Mouse (Mus musculus) monocyte, adult 5-6 weeks (primary cell): ENCODE results near the gene Chst11. TPM values are rescaled to one million over a fixed set of nuclear protein-coding genes. Genes with fewer than 3 reads are reported as not detected.

Experiments
- ATAC-seq: fragments of 153-309, 156-312 bp; replicated peaks from 2 replicates; pipeline ENCODE4 v1.8.0; 2017; ENCODE audit warnings: mild to moderate bottlenecking; ENCODE audit not compliant: low TSS enrichment, insufficient number of reproducible peaks, severe bottlenecking, poor library complexity, low FRiP score
- total RNA-seq: library from RNA; stranded (forward); fragments of 200-1000, 200-491, 200-594 nt; gene quantifications from 3 replicates; pipeline ENCODE4 v1.2.3, GENCODE M21; 2017

Gene Chst11
- total RNA-seq, 1 experiment from 2014 or later = 9.7 TPM

DNA sequence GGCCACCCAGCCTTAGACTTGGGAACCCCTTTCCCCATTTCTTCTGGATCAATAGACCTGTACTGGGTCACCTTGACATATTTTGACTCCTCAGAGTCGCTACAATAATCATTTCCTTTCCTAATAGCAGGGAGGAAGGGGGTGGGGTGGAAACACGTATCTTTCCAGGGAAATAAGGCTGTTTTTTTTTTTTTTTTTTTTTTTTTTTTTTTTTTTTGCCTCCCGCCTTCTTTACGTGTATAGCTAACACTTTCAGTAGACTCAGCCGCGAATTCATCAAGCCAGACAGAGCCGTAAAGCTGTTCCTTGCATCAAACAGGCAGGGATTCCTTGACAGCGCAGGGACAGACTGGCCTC, 1.7 kb downstream of the Chst11 start:
- ATAC-seq = no peak

DNA sequence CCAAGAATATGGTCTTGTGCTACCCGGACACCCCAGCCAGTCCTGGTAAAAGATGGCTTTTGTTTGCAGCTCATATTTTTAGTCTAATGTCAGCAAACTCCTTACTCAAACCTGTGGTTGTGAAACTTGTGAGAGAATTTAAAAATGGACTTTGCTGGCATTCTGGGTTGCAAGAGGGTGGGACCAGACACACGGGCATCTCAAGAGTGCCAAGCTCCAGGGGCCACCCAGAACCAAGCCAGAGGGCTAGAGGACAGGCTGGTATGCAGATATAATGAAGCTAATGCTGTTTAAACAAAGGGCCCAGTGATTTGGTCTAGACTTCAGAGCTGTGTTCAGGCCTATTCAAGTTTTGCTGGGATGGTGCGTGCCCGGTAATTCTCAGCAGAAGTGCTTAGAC, 2.1 kb downstream of the Chst11 start:
- no peak for ATAC-seq

DNA sequence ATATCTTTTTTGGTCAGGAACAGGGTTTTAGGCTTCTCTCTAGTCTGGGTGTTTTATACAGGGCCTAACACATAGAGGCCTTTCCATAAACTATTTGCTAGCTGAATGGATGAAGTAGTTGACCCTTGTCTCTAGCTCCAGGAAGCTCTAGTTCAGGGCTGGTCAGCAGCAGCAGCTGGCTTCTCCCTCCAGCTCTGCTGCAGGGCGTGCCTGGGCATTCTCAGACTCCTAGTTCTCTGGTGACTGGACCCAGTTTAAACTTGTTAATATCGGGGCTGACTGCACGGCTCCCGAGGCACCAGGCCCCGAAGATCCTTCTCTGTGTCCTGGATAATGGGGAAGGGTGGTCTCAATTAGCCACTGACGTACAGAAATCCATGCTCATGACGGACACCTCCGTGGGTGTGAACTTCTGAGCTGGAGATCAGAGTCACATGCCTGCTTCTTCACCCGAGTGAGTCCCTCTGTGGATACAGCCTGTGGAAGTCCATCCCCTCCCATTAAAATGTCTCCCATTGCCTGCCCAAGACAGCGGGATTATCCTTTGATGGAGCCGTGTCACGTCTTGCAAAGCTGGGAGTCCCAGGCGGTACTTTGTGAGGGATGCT, 4.2 kb downstream of the Chst11 start:
- ATAC-seq = no peak

DNA sequence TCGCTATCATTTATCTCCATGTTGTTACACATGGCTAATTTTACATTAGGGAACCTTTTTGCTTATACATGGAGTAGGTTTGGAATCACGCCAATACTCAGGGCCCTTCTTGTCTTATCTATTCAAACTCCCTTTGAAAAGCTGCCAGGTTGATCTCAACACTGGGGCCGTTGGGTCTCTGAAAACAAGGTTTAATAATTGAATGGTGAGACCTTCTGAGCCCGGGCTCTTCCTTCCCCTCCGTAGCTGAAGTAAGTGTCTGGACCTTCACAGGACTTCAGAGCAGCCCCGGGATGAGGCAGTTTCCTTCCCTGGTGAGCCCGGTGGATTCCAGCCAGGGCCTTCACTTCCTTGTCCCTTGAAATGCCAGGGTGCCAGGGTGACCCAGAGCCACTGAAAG, 5.6 kb downstream of the Chst11 start:
- ATAC-seq = no peak

DNA sequence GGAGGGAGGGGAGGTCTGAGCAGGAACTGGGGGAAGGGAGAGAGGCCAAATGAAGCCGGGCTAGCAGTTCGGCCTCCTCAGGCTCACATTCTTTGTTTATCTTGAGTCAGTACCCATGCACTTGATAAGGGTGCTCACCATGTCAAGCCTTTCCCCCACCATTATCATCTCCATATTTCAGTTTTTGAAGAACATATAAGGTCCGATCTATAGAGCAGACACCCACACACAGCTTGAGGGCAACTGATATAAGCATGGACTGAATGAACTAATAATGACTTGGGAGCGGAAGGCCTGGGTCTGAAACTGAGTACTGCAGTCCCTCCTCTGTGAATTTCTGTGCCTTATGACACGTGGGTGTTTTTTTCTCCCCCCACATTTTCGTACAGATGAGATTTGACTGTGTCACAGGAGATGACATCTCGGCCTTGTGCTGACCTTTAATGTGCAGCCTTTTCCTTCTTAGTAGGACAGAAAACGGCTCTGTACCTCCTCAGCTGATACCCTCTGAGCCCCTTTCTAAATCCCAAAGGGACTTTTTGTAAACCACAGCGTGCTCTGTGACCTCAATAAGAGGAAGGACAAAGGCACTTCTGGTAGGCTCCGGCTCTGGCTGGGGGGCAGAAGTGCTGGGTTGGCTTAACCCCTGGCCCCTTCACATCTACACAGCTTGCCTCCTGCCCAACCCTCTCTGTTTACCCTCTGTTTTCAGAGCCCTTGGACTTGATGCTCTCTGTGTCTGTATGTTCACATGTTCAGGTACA, 6.6 kb downstream of the Chst11 start:
- peak; percentile 45 for ATAC-seq

DNA sequence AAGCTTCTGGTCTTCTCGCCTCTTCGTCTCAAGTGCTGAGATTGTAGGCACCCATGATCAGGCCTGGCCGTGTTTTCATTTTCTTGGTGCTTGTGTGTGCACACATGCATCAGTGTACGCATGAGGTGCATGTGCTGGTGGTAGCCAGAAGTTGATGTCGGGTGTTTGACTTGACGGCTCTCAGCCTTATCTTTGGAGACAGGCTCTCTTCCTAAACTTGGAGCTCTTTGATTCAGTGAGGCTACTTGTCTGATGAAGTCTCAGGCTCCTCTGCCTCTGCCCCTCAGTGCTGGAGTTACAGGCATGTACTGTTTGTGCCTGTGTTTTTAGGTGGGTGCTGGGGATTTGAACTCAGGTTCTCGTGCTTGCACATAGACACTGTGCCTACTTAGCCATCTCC, 9.0 kb downstream of the Chst11 start:
- ATAC-seq = no peak

DNA sequence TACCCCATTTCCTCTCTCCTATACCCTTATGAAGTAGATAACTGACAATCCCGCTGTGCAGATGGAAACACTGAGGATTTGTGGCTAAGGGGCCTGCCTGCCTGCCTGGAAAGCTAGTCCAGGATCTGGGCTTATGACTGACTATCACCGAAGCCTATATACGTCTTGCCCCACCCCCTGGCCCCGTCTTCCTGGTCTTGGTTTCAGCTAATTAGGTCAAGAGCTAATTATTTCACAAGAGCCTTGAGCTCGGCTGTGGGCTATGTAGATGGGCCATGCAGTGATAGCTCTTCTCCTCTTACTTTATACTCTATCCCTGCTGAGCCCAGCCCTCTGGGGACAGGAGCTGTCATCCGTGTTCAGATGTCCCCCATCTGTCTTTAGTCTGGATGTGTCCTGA, 12.2 kb downstream of the Chst11 start:
- no peak for ATAC-seq

DNA sequence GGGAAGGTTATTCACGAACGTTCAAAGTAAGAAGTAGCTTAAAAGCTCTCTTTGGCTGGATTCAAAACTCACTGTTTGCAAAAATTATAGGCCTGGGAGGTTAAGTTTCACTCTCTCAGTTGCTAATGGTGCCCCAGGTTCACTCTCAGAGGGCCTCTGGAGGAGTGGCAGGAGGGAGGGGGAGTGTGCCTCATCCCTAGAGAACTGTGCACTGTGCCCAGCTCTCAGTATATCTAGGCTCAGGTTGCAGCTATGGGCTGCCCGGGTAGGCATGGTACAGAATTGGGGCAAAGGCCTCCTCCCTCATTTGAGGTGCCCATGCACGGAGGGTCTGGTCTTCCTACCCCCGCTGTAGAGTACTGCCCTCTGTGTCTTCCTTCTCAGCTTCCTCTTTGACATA, 14.9 kb downstream of the Chst11 start:
- ATAC-seq = no peak

DNA sequence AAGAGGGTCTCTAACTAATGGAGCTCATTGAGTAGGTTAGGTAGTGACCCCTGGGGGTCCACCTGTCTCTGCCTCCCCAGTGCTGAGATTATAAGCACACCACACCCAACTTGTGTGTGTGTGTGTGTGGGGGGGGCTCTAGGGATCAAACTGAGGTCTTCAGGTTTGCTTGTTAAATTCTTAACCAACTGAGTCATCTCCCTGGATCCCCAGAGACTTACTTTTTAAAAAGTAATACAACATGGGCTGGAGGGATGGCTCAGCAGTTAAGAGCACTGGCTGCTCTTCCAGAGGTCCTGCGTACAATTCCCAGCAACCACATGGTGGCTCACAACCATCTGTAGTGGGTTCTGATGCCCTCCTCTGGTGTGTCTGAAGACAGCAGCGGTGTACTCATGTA, 15.4 kb downstream of the Chst11 start:
- ATAC-seq = no peak

DNA sequence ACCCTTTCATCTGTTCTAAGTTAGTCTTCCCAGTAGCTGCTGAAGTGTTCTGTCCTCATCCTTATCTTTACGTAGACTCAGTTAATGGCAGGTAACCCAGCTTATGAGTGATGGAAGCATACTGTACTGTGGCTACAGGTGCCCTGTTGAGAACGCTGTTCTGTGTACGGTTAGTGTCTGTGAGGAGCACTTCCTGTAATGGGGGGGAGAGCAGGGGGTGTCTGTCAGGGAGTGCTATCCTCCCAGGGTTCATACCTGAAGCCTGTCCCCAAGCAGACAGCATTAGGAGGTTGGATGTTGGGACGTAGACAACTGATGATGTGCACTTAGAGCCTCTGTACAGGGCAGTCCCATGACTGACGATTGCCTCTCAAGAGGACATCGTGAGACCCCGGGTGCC, 18.6 kb downstream of the Chst11 start:
- no peak for ATAC-seq

DNA sequence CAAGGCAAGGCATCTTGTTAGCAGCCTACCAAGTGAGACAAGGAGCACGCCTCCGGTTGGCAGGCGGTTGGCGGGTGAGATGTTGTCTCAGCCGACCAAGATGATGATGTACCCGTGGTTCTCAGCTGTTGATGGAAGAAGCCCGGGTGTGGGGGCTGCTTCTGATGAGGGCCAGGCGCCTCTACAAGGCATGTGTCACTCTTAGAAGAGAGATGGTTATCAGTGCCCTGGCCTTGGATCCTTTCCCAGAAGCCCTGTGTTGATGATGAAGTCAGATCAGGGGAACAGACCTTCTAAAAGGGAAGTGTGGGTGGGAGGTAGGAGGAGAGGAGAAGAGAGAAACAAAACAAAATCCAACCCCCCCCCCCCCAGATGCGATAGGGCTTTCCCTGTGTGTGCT, 19.1 kb downstream of the Chst11 start:
- peak; percentile 70 for ATAC-seq

DNA sequence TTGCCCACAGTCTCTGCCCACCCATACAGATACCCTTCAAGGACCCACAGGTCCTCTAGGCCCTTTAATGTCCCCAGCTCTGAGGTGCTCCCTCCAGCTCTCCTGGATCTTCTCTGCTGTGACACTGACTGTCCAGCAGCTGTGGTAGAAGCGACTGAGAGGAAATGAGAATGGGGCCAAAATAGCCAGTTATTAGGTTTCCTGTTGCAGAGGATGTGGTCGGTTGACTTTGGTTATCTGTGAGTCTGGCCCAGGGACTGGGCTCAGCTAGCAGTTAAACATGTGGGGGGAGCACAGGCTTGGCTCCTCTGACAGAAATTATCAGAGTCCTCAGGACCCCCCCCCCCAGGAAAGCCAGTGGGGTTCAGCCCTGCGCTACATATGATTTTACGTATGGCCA, 19.7 kb downstream of the Chst11 start:
- peak; percentile 35 for ATAC-seq

DNA sequence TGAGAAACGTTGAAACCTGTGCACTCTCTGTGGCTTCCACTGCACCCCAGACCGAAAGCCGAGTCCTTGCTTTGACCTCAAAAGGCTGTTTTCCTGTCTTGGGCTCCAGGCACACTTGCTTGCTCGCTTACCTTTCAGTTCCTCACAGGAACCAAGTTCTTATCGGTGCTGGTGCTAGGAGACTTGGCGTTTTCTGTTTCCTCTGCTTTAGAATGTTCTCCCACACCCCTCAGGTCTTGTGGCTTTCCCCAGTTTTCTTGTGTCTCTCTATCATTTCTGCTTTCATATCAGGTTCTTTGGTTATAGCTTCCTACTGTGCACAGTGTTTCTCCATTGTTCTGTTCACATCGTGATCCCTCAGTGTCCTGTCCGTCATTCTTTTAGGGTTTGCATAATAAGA, 21.0 kb downstream of the Chst11 start:
- no peak for ATAC-seq

DNA sequence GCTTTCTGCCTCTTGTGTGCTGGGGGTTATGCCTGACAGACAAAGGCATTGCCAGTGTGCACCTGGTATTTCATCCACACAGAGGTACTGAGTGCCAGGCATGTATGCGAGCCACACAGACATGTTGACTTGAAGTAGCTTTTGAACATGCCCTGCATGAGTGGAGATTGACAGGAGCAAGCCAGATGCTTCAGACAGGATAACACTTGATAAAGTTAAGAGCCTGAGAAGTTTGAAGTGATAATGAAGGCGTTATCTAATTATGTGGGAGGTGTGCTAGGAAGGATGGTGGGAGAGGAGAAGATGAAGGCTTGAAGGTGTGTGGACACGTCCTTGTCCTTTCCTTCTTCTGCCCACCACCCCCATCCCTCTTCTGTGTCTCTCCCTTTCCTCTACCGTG, 28.7 kb downstream of the Chst11 start:
- ATAC-seq = no peak

DNA sequence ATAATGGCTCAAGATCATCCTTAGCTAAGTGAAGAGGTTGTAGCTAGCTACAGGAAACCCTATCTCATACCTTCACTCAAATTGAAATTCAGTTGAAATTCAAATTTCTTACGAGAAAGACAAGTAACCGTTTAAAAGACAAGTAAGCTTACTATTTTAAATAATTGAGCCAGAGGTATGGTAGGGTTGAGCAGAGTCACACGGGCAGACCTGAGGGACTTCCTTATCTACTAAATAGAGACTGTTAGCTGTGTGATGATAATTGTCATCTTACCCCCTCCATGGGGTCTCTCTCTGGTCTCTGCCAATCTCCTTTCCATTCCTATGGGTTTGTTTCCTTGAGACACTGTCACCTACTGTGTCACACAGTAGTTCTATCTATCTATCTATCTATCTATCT, 30.6 kb downstream of the Chst11 start:
- no peak for ATAC-seq

DNA sequence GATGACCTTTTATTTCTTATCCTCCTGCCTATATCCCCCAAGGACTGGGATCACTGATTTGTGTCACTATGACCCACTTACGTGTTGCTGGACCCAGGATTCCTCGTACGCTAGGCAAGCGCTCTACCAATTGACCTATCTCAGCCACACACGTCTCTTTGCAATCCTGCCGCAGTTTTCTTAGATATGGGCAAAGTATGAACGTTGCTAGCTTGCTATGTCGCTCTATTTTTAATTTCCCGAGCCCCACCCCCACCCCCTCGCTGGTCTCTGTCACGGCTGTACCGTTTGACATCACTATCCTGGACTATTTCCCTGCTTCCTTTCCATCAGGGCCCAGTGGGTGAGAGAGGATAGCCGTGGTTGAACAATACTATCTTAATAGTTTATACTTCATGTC, 31.5 kb downstream of the Chst11 start:
- no peak for ATAC-seq

DNA sequence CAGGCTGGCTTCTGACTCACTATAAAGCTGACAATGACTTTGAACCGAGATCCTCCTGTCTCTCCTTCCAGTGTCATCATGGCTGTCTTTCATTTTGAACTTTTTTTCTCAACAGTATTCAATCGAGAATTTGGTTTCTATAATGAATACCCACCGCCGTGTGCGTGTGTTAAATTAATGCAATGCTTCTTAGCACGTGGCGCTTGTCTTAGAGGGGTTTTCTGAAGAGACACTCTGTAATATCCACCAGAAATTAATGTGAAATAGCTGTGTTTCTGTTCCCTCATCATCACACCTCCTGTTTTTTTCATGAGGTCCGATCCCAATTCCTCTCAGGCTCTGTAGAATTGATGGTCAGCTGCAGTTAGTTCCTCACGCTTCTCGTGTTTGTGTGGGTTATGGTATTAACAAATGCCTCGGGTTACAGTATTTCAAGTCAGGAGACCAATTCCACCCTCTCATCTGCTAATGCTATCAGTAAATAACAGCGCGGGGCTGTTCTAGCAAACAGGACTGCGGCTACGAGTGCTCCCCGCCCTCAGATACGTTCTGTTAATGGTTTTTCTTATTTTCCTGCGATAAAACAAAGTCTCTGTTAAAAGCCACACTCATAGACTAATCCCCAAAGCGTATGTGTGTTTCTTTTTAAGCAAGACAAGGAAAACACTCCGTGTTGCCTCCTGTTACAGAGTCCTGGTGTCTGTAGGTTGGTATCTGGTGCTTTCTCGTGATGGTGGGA, 32.6 kb downstream of the Chst11 start:
- ATAC-seq = no peak

DNA sequence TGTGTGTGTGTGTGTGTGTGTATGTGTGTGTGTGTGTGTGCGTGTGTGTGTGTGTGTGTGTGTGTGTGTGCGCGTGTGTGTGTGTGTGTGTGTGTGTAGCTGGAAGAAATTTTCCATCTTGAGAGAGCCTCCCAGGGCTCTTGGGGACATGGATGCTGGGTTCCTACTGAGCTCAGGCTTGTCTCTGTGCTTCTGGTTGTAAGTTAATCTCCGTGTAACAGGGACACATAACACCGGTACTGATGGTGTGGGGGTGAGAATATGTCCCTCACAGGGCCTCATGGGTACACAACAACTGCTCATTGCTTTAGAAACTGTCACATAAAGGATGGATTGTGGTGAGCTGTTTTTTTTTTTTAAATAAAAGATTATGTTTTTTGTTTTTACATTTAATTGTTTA, 33.2 kb downstream of the Chst11 start:
- ATAC-seq = no peak

DNA sequence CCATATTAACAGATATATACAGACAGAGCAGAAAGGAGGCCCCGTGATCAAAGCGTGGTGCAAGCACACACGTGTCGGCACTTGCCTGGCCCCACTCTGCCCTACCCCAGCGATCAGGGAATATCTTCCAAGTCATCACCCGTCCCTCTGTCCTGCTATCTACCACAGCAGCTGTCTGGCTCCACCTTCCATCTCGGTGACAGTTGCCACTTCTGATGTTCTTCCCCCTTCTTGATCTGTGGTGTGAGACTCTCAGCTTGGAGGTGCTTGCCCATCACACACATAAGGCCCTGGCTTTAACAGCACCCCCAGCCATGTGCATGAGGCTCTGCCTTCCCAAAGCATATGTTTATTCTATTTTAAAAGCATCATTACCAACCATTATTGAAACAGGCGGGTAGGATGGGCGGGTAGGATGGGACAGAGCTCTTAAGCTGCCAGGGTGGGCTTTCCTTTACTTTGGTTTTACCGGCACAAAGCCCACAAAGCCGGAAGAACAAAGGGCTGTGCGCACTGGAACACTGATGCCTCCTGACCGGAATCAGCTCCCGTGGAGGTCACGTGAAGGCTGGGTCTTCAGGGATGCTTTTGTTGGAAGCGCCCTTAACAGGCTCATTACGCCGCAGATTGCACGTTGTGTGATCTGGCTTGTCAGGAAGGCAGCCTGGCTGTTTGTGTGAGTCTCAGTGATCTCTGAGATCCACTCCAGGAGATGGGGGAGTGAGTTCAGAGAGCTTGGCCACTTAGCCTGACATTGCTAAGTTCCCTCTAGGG, 34.4 kb downstream of the Chst11 start:
- no peak for ATAC-seq
